Mouse (Mus musculus) forebrain, embryonic 10.5 days (tissue): ENCODE measurements around the gene Gabbr1. TPM values are rescaled to one million over a fixed set of nuclear protein-coding genes. Genes with fewer than 3 reads are reported as not detected.

Source experiments
- DNase-seq: peaks from one replicate; pipeline ENCODE4 v3.0.0-alpha.2; 2017; ENCODE audit warnings: low spot score; ENCODE audit errors: extremely low spot score
- H3K27ac ChIP-seq: fragments of 300-500 bp; sonication (generic); 2 replicates; pipeline ENCODE4 v1.5.1; 2016; ENCODE audit warnings: mild to moderate bottlenecking
- H3K27me3 ChIP-seq: fragments of 300-500 bp; sonication (generic); 2 replicates; pipeline ENCODE4 v1.6.1; 2016; ENCODE audit warnings: mild to moderate bottlenecking; ENCODE audit not compliant: poor library complexity, severe bottlenecking
- H3K36me3 ChIP-seq: fragments of 300-500 bp; sonication (generic); replicated peaks from 2 replicates; pipeline ENCODE4 v1.6.1; 2016; ENCODE audit warnings: mild to moderate bottlenecking, moderate library complexity
- H3K4me1 ChIP-seq: fragments of 300-500 bp; sonication (generic); 2 replicates; pipeline ENCODE4 v1.6.1; 2016
- H3K4me3 ChIP-seq: fragments of 300-500 bp; sonication (generic); 2 replicates; pipeline ENCODE4 v1.5.1; 2016; ENCODE audit warnings: mild to moderate bottlenecking, moderate library complexity
- H3K9me3 ChIP-seq: fragments of 300-500 bp; sonication (generic); 2 replicates; pipeline ENCODE4 v1.6.1; 2016; ENCODE audit warnings: mild to moderate bottlenecking, moderate library complexity
- WGBS: fragments of 180-500 bp; shearing (Covaris S2); methylation state at CpG from one replicate; pipeline ENCODE4 v1.1.7; 2016; 5-methylcytosine and 5-hydroxymethylcytosine counted together
- polyA plus RNA-seq: library from polyadenylated mRNA; unstranded; fragments of >200 nt; fragmentation: Nextera tagmentation; extraction: Ambion mirVana; gene quantifications from 2 replicates; pipeline ENCODE4 v1.2.1, GENCODE M21; 2016

Gabbr1 gene
- polyA plus RNA-seq, 1 experiment from 2014 or later = 8.0 TPM

GRCm38 (mm10) chr17:37047981-37048380 lies 2.2 kb downstream of the Gabbr1 start:
- no peak overlapping the region for H3K27ac ChIP-seq
- WGBS = 39% methylated on average over 3 of the region's 3 CpGs
- no peak overlapping the region for H3K4me3 ChIP-seq
- H3K9me3 ChIP-seq = no peaks in the 10 kb centered on the region
- H3K27me3 ChIP-seq = peaks cover 35% of the 10 kb centered on the region
- no peaks in the 10 kb centered on the region for H3K36me3 ChIP-seq
- peaks cover 66% of the 10 kb centered on the region for H3K4me1 ChIP-seq
- DNase-seq = no peak

- 60% methylated on average over 7 of the region's 7 CpGs for WGBS
- H3K27ac ChIP-seq = no peak overlapping the region
- peaks cover 69% of the 10 kb centered on the region for H3K4me1 ChIP-seq
- H3K36me3 ChIP-seq = peaks cover 2% of the 10 kb centered on the region
- DNase-seq = no peak
- H3K27me3 ChIP-seq = peaks cover 35% of the 10 kb centered on the region
- H3K4me3 ChIP-seq = no peak overlapping the region
- no peaks in the 10 kb centered on the region for H3K9me3 ChIP-seq
These were observed 2.6 kb downstream of the Gabbr1 start for GRCm38 (mm10) chr17:37048383-37048782.

- H3K27ac ChIP-seq = peak overlapping the region; percentile 90
- under 1% methylated on average over 39 of the region's 39 CpGs for WGBS
- H3K4me1 ChIP-seq = peaks cover 70% of the 10 kb centered on the region
These were observed 4.0 kb downstream of the Gabbr1 start for GRCm38 (mm10) chr17:37049570-37050310.

GRCm38 (mm10) chr17:37050399-37050798 lies 4.6 kb downstream of the Gabbr1 start:
- Histone ChIP-seq H3K4me1 (peaks cover 64% of the 10 kb centered on the region), H3K36me3 (peaks cover 22% of the 10 kb centered on the region), H3K9me3 (no peaks in the 10 kb centered on the region), H3K4me3 (peak overlapping the region; percentile 79), H3K27ac (peak overlapping the region; percentile 90), H3K27me3 (peaks cover 35% of the 10 kb centered on the region)
- DNase-seq = peak; percentile 90
- WGBS = 0% methylated on average over 22 of the region's 22 CpGs

More at GRCm38 (mm10) chr17:37049570-37050310, 4.0 kb downstream of the Gabbr1 start:
- Histone ChIP-seq H3K27me3 (peaks cover 35% of the 10 kb centered on the region), H3K9me3 (no peaks in the 10 kb centered on the region), H3K36me3 (peaks cover 16% of the 10 kb centered on the region), H3K4me3 (peak overlapping the region; percentile 79)
- peak; percentile 69 for DNase-seq

DNA sequence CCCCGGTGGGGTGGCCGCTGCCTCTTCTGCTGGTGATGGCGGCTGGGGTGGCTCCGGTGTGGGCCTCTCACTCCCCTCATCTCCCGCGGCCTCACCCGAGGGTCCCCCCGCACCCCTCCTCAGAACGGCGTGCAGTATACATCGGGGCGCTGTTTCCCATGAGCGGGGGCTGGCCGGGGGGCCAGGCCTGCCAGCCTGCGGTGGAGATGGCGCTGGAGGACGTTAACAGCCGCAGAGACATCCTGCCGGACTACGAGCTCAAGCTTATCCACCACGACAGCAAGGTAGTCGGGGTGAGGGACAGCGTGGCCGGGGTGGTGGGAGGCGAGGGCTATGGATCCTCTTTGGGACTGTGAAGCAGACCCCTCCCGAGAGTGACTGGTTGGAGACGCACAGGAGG lies 5.1 kb downstream of the Gabbr1 start:
- no peaks in the 10 kb centered on the region for H3K9me3 ChIP-seq
- H3K4me3 ChIP-seq = peak overlapping the region; percentile 79
- H3K4me1 ChIP-seq = peaks cover 60% of the 10 kb centered on the region
- DNase-seq = peak; percentile 32
- peaks cover 27% of the 10 kb centered on the region for H3K36me3 ChIP-seq
- H3K27me3 ChIP-seq = peaks cover 35% of the 10 kb centered on the region
- H3K27ac ChIP-seq = peak overlapping the region; percentile 90
- 2% methylated on average over 27 of the region's 27 CpGs for WGBS

DNA sequence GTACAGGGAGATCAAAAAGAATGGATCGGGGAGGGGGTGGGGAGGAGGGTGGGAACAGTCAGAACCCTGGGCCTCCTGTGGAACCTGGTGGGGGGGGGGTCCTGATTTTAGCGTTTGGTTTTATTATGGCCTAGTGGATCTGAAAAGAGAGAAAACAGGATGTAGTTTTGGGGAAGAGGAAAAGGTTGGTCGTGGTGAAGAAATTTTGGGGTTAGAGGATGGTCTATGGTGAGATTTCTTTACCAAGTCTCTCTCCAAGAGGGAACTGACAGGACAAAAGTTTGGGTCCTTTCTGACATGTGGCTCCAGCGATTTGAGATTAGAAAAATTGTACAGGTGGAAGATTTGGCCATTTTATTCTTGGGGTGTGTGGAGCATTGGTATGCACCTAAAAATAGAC lies 6.0 kb downstream of the Gabbr1 start:
- Histone ChIP-seq H3K36me3 (peaks cover 36% of the 10 kb centered on the region), H3K4me1 (peaks cover 54% of the 10 kb centered on the region), H3K4me3 (peak overlapping the region; percentile 79), H3K27ac (no peak overlapping the region), H3K27me3 (peaks cover 35% of the 10 kb centered on the region), H3K9me3 (no peaks in the 10 kb centered on the region)
- DNase-seq = no peak
- 57% methylated on average over 4 of the region's 4 CpGs for WGBS

GRCm38 (mm10) chr17:37056957-37057356 lies 11.2 kb downstream of the Gabbr1 start:
- Histone ChIP-seq H3K9me3 (no peaks in the 10 kb centered on the region), H3K27ac (no peak overlapping the region), H3K4me1 (peaks cover 17% of the 10 kb centered on the region), H3K27me3 (no peaks in the 10 kb centered on the region), H3K4me3 (no peak overlapping the region), H3K36me3 (peaks cover 88% of the 10 kb centered on the region)
- DNase-seq = no peak
- 91% methylated on average over 6 of the region's 6 CpGs for WGBS

- no peak for DNase-seq
- H3K4me1 ChIP-seq = peaks cover 26% of the 10 kb centered on the region
- H3K9me3 ChIP-seq = no peaks in the 10 kb centered on the region; the same call in 1 of the 2 replicates
- H3K27ac ChIP-seq = no peak overlapping the region
- H3K4me3 ChIP-seq = no peak overlapping the region
- WGBS = 63% methylated on average over 3 of the region's 3 CpGs
- H3K27me3 ChIP-seq = no peaks in the 10 kb centered on the region
- peaks cover 100% of the 10 kb centered on the region for H3K36me3 ChIP-seq
These were observed 15.7 kb downstream of the Gabbr1 start for GRCm38 (mm10) chr17:37061435-37061834.

GRCm38 (mm10) chr17:37062101-37062641 lies 16.4 kb downstream of the Gabbr1 start:
- no peaks in the 10 kb centered on the region for H3K27me3 ChIP-seq
- H3K36me3 ChIP-seq = peaks cover 100% of the 10 kb centered on the region
- no peak for DNase-seq
- 89% methylated on average over 10 of the region's 10 CpGs for WGBS
- H3K27ac ChIP-seq = no peak overlapping the region
- no peak overlapping the region for H3K4me3 ChIP-seq
- peaks cover 26% of the 10 kb centered on the region for H3K4me1 ChIP-seq
- no peaks in the 10 kb centered on the region; the same call in 1 of the 2 replicates for H3K9me3 ChIP-seq

- H3K27me3 ChIP-seq = no peaks in the 10 kb centered on the region
- H3K36me3 ChIP-seq = peaks cover 100% of the 10 kb centered on the region
- whole genome bisulfite sequencing = 67% methylated on average over 10 of the region's 10 CpGs
- no peak for DNase-seq
- H3K27ac ChIP-seq = no peak overlapping the region
- no peaks in the 10 kb centered on the region; the same call in 1 of the 2 replicates for H3K9me3 ChIP-seq
- no peak overlapping the region for H3K4me3 ChIP-seq
- H3K4me1 ChIP-seq = peaks cover 26% of the 10 kb centered on the region
These were observed 17.3 kb downstream of the Gabbr1 start for GRCm38 (mm10) chr17:37063063-37063462.

DNA sequence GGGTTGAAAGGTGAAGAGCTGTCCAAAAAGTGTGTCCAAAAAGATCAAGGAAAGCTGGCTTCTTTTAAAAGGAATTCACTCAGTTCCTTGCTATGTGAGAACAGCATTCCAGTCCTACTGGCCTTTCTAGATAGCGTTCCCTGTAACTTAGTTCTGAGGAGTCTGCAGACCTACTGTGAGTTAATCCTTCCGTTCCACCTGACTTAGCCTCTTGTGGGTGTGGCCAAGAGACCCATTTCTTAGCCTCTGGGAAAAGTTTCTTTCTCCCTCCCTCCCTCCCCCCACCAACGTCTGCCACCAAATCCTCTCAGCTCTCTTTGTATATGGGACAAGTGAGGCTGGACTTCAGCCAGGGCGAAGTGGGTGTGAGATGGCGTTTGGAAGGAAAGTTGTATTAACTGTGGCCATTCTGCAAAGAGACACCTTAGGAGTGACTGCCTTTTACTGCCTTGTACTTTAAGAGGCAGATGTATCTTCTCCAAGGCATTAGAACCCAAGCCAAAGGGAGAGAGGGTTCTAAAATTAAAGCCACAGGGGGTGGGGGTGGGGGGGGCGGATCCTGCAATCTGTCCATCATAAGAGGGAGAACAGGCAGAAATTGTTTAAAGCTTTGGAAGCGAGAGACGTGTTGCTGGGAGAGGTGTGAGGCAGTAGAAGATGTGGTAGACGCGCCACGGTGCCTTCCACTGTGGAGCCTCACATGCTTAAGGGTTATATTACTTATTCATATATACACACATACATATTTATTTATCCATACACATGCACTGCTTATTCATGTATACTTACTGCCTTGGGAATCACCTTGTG lies 18.1 kb downstream of the Gabbr1 start:
- 66% methylated on average over 11 of the region's 11 CpGs for WGBS
- H3K4me3 ChIP-seq = no peak overlapping the region
- no peak overlapping the region for H3K27ac ChIP-seq
- H3K9me3 ChIP-seq = no peaks in the 10 kb centered on the region; the same call in 1 of the 2 replicates
- H3K4me1 ChIP-seq = peaks cover 26% of the 10 kb centered on the region
- H3K27me3 ChIP-seq = no peaks in the 10 kb centered on the region
- no peak for DNase-seq
- H3K36me3 ChIP-seq = peaks cover 100% of the 10 kb centered on the region

- Histone ChIP-seq H3K9me3 (no peaks in the 10 kb centered on the region; the same call in 1 of the 2 replicates), H3K4me3 (no peak overlapping the region), H3K36me3 (peaks cover 100% of the 10 kb centered on the region), H3K27me3 (no peaks in the 10 kb centered on the region), H3K27ac (no peak overlapping the region), H3K4me1 (peaks cover 25% of the 10 kb centered on the region)
- DNase-seq = no peak
- WGBS = 95% methylated on average over 2 of the region's 2 CpGs
These were observed 20.2 kb downstream of the Gabbr1 start for GRCm38 (mm10) chr17:37065993-37066392.
